Mouse (Mus musculus): ENCODE results near the gene Pnmt. TPM values are rescaled to one million over a fixed set of nuclear protein-coding genes. Genes with fewer than 3 reads are reported as not detected.
A peak's percentile ranks its signal among the peaks of the same experiment; 100 is the strongest.
"Not testable (repeated sequence)": the region's sequence is repeated elsewhere in the genome, so short reads cannot be mapped to it uniquely, and the experiment has no call there.

Gene Pnmt
- total RNA-seq, 2 experiments from 2014 or later, result 1.8 to 5.9 TPM

GRCm38 (mm10) chr11:98377787-98378186 is 8.5 kb upstream of the Pnmt start:
- peak; percentile 89 for DNase-seq
- no peak for TF ChIP-seq CTCF (IDR thresholded peaks at IDR 0.05)
- H3K27ac ChIP-seq, result peak overlapping the region; percentile 93
- intact Hi-C loops (cut with DNase I), result loop anchor here (5.0 to 10.0 kb wide), 2 partner anchors 327 to 395 kb away; partner anchors contain the start of gene Csf3
- no peak overlapping the region; the same call in 1 of the 2 replicates for H3K4me3 ChIP-seq

GRCm38 (mm10) chr11:98379379-98379778 is 6.9 kb upstream of the Pnmt start:
- DNase-seq, result no peak
- H3K4me3 ChIP-seq, result no peak overlapping the region
- peak overlapping the region; percentile 93 for H3K27ac ChIP-seq
- TF ChIP-seq CTCF (IDR thresholded peaks at IDR 0.05), result no peak
- intact Hi-C loops (cut with DNase I), result loop anchor here (5.0 to 10.0 kb wide), 2 partner anchors 325 to 393 kb away; partner anchors contain the start of gene Csf3

- intact Hi-C loops (cut with DNase I), result no loop called here
- H3K27ac ChIP-seq, result peak overlapping the region; percentile 93
These were observed 6.1 kb upstream of the Pnmt start for GRCm38 (mm10) chr11:98380106-98380505.

GRCm38 (mm10) chr11:98381651-98382050 is 4.6 kb upstream of the Pnmt start:
- no peak for TF ChIP-seq CTCF (IDR thresholded peaks at IDR 0.05)
- Histone ChIP-seq H3K4me3 (no peak overlapping the region), H3K27ac (peak overlapping the region; percentile 98)
- intact Hi-C loops (cut with DNase I), result no loop called here
- no peak for DNase-seq

More at GRCm38 (mm10) chr11:98380106-98380505, 6.1 kb upstream of the Pnmt start:
- no peak overlapping the region for H3K4me3 ChIP-seq
- peak; percentile 62 for DNase-seq
- TF ChIP-seq CTCF (IDR thresholded peaks at IDR 0.05), result no peak

- peak overlapping the region; percentile 58; the same call in 1 of the 2 replicates for H3K4me3 ChIP-seq
- DNase-seq; intact Hi-C loops (cut with DNase I): not testable (repeated sequence)
- H3K27ac ChIP-seq, result peak overlapping the region; percentile 98
- TF ChIP-seq CTCF (IDR thresholded peaks at IDR 0.05), result peak; percentile 35; the same call in 1 of the 2 replicates
These were observed 3.8 kb upstream of the Pnmt start for GRCm38 (mm10) chr11:98382405-98382804.

GRCm38 (mm10) chr11:98383261-98384030 is 2.8 kb upstream of the Pnmt start, which contains the start of gene Tcap:
TSS of gene Tcap (plus strand) at chr11:98383811.
- DNase-seq, result peak; percentile 87
- intact Hi-C loops (cut with DNase I), result no loop called here
- peak within 1 kb of the TSS; percentile 88 for H3K4me3 ChIP-seq
- peak within 1 kb of the TSS; percentile 98 for H3K27ac ChIP-seq
- TF ChIP-seq CTCF (IDR thresholded peaks at IDR 0.05), result peak; percentile 23; the same call in 1 of the 2 replicates

GRCm38 (mm10) chr11:98384216-98384615 is 2.0 kb upstream of the Pnmt start:
- Histone ChIP-seq H3K4me3 (peak overlapping the region; percentile 88), H3K27ac (peak overlapping the region; percentile 98)
- DNase-seq, result peak; percentile 59
- TF ChIP-seq CTCF (IDR thresholded peaks at IDR 0.05), result no peak
- intact Hi-C loops (cut with DNase I), result no loop called here

GRCm38 (mm10) chr11:98384721-98385637 is 1.3 kb upstream of the Pnmt start:
- DNase-seq, result peak; percentile 91
- TF ChIP-seq CTCF (IDR thresholded peaks at IDR 0.05), result no peak
- Histone ChIP-seq H3K27ac (peak overlapping the region; percentile 98), H3K4me3 (peak overlapping the region; percentile 88)
- intact Hi-C loops (cut with DNase I), result no loop called here

GRCm38 (mm10) chr11:98386596-98386995 is 346 bp downstream of the Pnmt start:
- no peak for TF ChIP-seq CTCF (IDR thresholded peaks at IDR 0.05)
- peak; percentile 62 for DNase-seq
- intact Hi-C loops (cut with DNase I), result no loop called here
- Histone ChIP-seq H3K27ac (peak overlapping the region; percentile 98), H3K4me3 (no peak overlapping the region)

GRCm38 (mm10) chr11:98387056-98387577 is 867 bp downstream of the Pnmt start:
- TF ChIP-seq CTCF (IDR thresholded peaks at IDR 0.05), result no peak
- intact Hi-C loops (cut with DNase I), result no loop called here
- Histone ChIP-seq H3K27ac (peak overlapping the region; percentile 98; the same call in 1 of the 2 replicates), H3K4me3 (no peak overlapping the region)
- peak; percentile 57 for DNase-seq

GRCm38 (mm10) chr11:98388282-98388681 is 2.0 kb downstream of the Pnmt start:
- Histone ChIP-seq H3K4me3 (no peak overlapping the region), H3K27ac (peak overlapping the region; percentile 63)
- intact Hi-C loops (cut with DNase I), result no loop called here
- no peak for TF ChIP-seq CTCF (IDR thresholded peaks at IDR 0.05)
- DNase-seq, result no peak

- peak; percentile 78 for DNase-seq
- peak; percentile 79 for TF ChIP-seq CTCF (IDR thresholded peaks at IDR 0.05)
- Histone ChIP-seq H3K4me3 (no peak overlapping the region), H3K27ac (peak overlapping the region; percentile 63; the same call in 1 of the 2 replicates)
- intact Hi-C loops (cut with DNase I), result no loop called here
These were observed 3.1 kb downstream of the Pnmt start for GRCm38 (mm10) chr11:98389221-98389780.
